Mouse (Mus musculus) NIH3T3 (cell line): ENCODE data around the gene Barhl1.

Experiments used
- DNase-seq: peaks from one replicate; pipeline ENCODE4 v3.0.0-alpha.2; 2012; ENCODE audit warnings: low read depth

Gene Barhl1

GRCm38 (mm10) chr2:28916513-28916865, at the start of gene Barhl1:
Gene Barhl1, minus strand, starts transcription at chr2:28916668.
- DNase-seq = no peak

- DNase-seq = no peak
These were observed 47.1 kb upstream of the Barhl1 start for GRCm38 (mm10) chr2:28963565-28963964.

- no peak for DNase-seq
These were observed 45.2 kb upstream of the Barhl1 start for GRCm38 (mm10) chr2:28961636-28962035.

GRCm38 (mm10) chr2:28961024-28961585, 44.6 kb upstream of the Barhl1 start:
- peak; percentile 59 for DNase-seq

- no peak for DNase-seq
These were observed 40.4 kb upstream of the Barhl1 start for GRCm38 (mm10) chr2:28956874-28957273.

GRCm38 (mm10) chr2:28954595-28954994, 38.1 kb upstream of the Barhl1 start:
- DNase-seq = no peak

GRCm38 (mm10) chr2:28952981-28953380, 36.5 kb upstream of the Barhl1 start:
- DNase-seq = no peak

GRCm38 (mm10) chr2:28946312-28946711, 29.8 kb upstream of the Barhl1 start:
- DNase-seq = no peak

- DNase-seq = no peak
These were observed 28.9 kb upstream of the Barhl1 start for GRCm38 (mm10) chr2:28945388-28945787.

GRCm38 (mm10) chr2:28943666-28944516, 27.4 kb upstream of the Barhl1 start:
- DNase-seq = no peak

- DNase-seq = no peak
These were observed 22.5 kb upstream of the Barhl1 start for GRCm38 (mm10) chr2:28938997-28939396.

- no peak for DNase-seq
These were observed 14.1 kb upstream of the Barhl1 start for GRCm38 (mm10) chr2:28930571-28930970.

GRCm38 (mm10) chr2:28923912-28924311, 7.4 kb upstream of the Barhl1 start:
- DNase-seq = peak; percentile 74

- no peak for DNase-seq
These were observed 2.5 kb upstream of the Barhl1 start for GRCm38 (mm10) chr2:28919001-28919400.

GRCm38 (mm10) chr2:28917518-28918361, 1.3 kb upstream of the Barhl1 start:
- DNase-seq = no peak

- no peak for DNase-seq
These were observed 669 bp upstream of the Barhl1 start for GRCm38 (mm10) chr2:28917156-28917517.

- DNase-seq = no peak
These were observed 528 bp downstream of the Barhl1 start for GRCm38 (mm10) chr2:28915768-28916512.

GRCm38 (mm10) chr2:28915104-28915738, 1.2 kb downstream of the Barhl1 start:
- no peak for DNase-seq

- no peak for DNase-seq
These were observed 2.3 kb downstream of the Barhl1 start for GRCm38 (mm10) chr2:28914121-28914520.

GRCm38 (mm10) chr2:28912961-28913360, 3.5 kb downstream of the Barhl1 start:
- DNase-seq = no peak

GRCm38 (mm10) chr2:28912039-28912700, 4.3 kb downstream of the Barhl1 start:
- DNase-seq = no peak
